Mouse (Mus musculus) testis, adult 2 months (tissue): ENCODE measurements around the gene Kcnc3.

Source experiments
- CTCF ChIP-seq: fragments of 200-500 bp; IDR thresholded peaks from 2 replicates; pipeline ENCODE4 v1.5.1; 2012; ENCODE audit warnings: low read depth, mild to moderate bottlenecking, inconsistent platforms, low read length, moderate library complexity; ENCODE audit not compliant: control insufficient read depth, insufficient read depth, insufficient replicate concordance
- POLR2A ChIP-seq: fragments of 200-500 bp; IDR thresholded peaks from 2 replicates; pipeline ENCODE4 v1.6.1; 2012; ENCODE audit warnings: low read depth, mild to moderate bottlenecking, inconsistent platforms, low read length, moderate library complexity; ENCODE audit not compliant: control insufficient read depth

- no peak for TF ChIP-seq CTCF
- TF ChIP-seq POLR2A, result no peak
These were observed 34.4 kb downstream of the Kcnc3 start for GRCm38 (mm10) chr7:44624828-44625227.
